Mouse (Mus musculus): Measurements from ENCODE around the gene Plxnc1. TPM values are rescaled to one million over a fixed set of nuclear protein-coding genes. Genes with fewer than 3 reads are reported as not detected.

Gene Plxnc1
- polyA plus RNA-seq (2012; rRNA removed), result 15.0 and 16.7 TPM in 2 replicates

DNA sequence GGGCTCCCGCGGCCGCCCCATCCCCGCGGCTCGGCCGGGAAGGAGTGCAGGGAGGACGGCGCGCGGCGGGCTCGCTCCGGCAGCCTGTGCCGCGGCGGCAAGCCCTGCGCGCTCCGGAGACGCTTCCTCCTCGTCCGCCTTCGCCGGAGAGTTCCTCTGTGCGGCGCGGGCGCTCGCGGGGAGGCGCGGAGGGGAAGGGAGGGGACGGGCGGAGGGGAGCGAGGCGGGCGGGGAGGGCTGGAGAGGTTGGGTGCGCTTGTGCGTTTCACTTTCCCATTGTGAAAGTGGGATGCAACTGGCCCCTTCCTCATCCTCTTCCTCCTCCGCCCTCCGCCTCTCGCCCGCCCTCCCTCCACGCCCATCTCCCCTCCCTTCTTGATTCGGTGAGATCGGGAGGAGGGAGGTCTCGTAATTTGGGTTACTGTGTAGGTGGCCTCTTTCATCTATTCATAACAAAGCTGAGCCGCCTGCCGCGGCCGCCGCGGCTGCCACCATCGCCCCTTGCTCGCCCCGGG is at the start of gene Plxnc1:
TSS of gene Plxnc1 (minus strand) at position 145 of the 515 bp plus-strand sequence.
- DNase-seq (ENCODE audit: extremely low spot score in 1 of 2, low spot score in 1 of 2), result peak in 1 of 2 experiments; percentile 65

DNA sequence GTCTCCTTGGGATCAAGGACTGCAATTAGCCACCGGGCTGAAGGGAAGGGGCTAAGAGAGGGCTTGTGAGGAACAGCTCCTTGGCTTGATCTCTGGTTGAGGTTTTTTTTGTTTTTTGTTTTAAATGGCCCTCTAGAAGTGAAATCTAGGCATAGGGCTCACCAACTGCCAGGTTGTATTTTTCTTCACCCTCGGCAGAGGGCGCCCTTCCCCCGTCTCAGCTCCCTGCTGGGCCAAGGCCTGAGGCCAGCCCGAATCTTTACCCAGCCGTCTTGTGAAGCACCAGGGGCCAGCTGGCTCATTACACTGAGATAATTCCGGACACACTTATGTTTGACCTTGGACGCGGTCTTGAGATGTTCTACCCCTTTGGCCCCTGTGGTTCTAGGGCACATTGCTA is 47.5 kb upstream of the Plxnc1 start:
- DNase-seq (ENCODE audit: extremely low spot score in 1 of 2, low spot score in 1 of 2), result peak in 1 of 2 experiments; percentile 80

GRCm38 (mm10) chr10:94991564-94992097 is 47.0 kb upstream of the Plxnc1 start:
- DNase-seq (ENCODE audit: extremely low spot score in 1 of 2, low spot score in 1 of 2), result peak; percentile 67 to 91

DNA sequence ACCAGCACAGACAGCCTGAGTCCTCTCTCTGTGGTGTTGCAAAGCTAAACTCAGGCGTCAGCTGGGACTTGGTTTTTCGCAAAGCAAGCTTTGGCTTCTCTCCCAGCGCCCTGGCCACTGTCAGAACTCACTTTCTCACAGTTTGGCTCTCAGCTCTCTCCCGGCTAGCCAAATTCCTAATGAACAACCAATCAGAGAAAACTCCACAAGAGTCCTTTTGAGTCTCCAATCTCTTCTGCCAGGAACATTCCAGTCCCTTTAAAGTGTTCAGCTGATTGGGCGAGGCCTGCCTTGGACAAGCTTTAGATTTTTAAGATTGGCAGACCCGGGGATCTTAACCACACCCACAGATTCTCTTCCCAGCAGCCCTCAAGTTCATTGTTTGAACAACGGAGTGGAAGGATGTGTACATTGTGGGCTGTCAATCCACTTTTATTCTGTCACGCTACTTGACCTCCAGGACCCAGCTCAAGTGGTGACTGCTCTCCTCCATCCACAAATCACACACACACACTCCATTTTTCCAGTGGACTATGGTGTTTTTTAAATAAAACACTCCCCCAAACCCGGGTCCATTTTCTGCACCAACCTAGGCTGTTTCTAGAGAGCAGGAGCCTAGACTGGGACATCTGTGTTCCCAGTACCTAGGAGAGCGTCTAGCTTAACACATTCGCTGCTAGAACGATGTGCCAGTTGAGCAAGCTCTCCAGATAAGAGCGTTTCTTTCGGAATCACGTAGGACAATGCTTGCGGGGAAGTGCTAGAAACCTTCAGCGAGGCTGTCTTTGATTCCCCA is 46.3 kb upstream of the Plxnc1 start:
- peak; percentile 56 to 57 for DNase-seq (ENCODE audit: extremely low spot score in 1 of 2, low spot score in 1 of 2)

DNA sequence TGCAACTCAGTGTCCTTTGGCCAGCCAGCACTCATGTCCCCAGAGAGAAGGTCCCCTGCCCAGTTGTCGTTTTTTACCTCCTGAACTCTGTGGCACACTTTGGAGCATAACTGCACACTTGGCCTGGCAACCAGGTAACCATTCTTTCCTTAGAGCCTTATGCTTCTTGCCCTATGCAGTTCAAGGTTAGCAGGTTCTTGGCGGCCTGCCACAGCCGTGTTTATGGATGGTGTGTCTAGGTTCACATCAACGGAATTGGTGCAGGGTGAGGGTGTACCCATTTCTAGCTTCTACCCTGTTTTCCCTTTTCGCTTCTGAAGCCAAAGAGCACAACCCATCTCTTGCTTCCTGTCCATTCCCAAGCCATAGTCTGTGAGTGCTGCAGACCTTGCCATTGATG is 44.7 kb upstream of the Plxnc1 start:
- DNase-seq (ENCODE audit: extremely low spot score in 1 of 2, low spot score in 1 of 2), result no peak

GRCm38 (mm10) chr10:94985103-94985502 is 40.5 kb upstream of the Plxnc1 start:
- DNase-seq (ENCODE audit: extremely low spot score in 1 of 2, low spot score in 1 of 2), result no peak

GRCm38 (mm10) chr10:94982528-94982927 is 37.9 kb upstream of the Plxnc1 start:
- peak; percentile 48 to 73 for DNase-seq (ENCODE audit: extremely low spot score in 1 of 2, low spot score in 1 of 2)

GRCm38 (mm10) chr10:94981466-94982138 is 37.0 kb upstream of the Plxnc1 start:
- DNase-seq (ENCODE audit: extremely low spot score in 1 of 2, low spot score in 1 of 2), result no peak

- no peak for DNase-seq (ENCODE audit: extremely low spot score in 1 of 2, low spot score in 1 of 2)
Measured at GRCm38 (mm10) chr10:94978265-94978822, 33.7 kb upstream of the Plxnc1 start.

DNA sequence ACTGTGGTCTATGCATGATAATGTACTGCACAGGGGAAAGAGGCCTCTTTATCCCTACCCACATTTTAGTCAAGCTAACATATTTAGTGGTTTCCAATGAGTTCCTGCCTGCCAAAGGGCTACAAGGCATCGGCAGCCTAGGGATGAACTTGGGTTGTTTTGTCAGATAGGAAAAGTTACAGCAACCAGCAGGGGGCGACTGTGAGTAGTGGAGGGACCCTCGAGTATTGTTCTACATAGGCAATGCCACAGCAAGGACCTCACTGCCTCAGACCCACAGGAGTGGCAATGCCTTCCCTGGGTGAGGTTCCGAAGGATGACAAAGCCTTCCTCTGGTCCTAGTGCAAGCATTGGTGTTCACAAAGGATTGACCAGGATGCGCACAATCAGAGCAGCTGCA is 31.7 kb upstream of the Plxnc1 start:
- no peak for DNase-seq (ENCODE audit: extremely low spot score in 1 of 2, low spot score in 1 of 2)

- DNase-seq (ENCODE audit: extremely low spot score in 1 of 2, low spot score in 1 of 2), result no peak
Measured at GRCm38 (mm10) chr10:94975099-94975496, 30.5 kb upstream of the Plxnc1 start.

DNA sequence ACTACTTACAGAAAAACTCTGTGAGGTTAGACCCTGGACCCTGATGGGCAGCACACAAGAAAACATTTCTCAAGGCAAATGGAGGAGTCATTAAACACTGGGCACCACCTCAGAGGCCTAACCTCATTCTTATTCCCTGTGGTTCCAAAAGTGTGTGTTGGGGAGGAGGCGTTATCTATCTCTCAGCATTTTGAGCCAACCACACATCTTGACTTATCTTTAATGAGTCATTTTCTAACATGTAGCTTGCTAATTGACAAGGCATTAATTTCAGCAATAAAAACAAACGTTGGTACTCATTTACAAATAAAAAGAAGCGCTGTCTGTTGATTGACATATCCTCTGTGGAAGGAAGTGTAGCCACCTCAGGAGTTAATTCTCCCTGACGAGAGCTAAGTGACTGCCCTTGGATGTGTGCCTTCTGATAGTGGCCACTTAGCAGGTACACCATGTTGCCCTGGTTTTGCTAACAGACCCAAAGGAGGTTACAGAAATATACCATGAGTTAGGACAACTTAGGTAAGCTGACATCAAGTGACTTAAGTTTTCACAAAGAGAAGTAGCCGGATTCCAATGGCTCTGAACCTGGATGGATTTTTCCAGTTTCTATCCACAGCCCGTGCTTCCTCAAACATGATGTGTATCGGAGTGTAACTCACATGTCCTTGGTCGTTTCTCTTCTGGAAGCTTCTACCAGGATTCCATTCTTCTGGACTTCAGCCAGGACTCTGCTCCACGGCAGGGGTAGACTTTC is 29.9 kb upstream of the Plxnc1 start:
- no peak for DNase-seq (ENCODE audit: extremely low spot score in 1 of 2, low spot score in 1 of 2)

GRCm38 (mm10) chr10:94971625-94972161 is 27.1 kb upstream of the Plxnc1 start:
- DNase-seq (ENCODE audit: extremely low spot score in 1 of 2, low spot score in 1 of 2), result no peak

DNA sequence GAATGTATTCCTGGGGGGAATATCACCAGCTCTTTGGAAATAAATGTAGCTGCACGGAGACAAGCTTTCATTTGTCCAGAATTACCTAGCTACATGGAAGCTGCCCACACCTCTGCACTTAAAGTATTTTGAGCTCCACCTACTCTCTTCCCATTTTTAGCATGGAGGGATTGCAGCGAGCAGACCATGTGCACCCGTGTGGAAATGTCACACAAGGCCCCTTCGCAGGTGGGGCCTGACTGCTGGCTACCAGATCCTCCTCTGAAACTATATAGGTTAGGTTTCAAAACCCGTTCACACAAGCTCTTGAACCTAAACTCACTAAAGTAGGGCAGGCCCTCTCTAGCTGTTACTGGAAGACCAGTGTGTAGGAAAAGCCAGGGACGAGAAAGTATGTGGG is 25.6 kb upstream of the Plxnc1 start:
- peak; percentile 54 to 60 for DNase-seq (ENCODE audit: extremely low spot score in 1 of 2, low spot score in 1 of 2)

DNA sequence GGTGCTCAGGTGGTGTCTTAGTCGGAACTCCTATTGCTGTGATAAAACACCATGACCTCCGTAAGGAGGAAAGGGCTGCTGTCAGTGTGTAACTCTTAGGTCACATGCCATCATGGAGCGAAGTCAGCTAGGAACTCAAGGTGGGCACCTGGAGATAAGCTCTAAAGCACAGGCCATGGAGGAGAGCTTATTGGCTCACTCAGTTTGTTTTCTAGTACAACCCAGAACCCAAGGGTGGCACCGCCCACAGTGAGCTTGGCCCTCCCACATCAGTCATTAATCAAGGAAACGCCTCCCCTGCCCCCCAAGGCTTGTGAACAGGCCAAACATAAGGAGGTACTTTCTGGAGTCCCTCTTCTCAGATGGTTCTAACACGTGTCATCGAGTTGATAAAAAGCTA is 22.8 kb upstream of the Plxnc1 start:
- DNase-seq (ENCODE audit: extremely low spot score in 1 of 2, low spot score in 1 of 2), result no peak

GRCm38 (mm10) chr10:94966789-94967188 is 22.2 kb upstream of the Plxnc1 start:
- no peak for DNase-seq (ENCODE audit: extremely low spot score in 1 of 2, low spot score in 1 of 2)

GRCm38 (mm10) chr10:94965093-94965492 is 20.5 kb upstream of the Plxnc1 start:
- DNase-seq (ENCODE audit: extremely low spot score in 1 of 2, low spot score in 1 of 2), result no peak

DNA sequence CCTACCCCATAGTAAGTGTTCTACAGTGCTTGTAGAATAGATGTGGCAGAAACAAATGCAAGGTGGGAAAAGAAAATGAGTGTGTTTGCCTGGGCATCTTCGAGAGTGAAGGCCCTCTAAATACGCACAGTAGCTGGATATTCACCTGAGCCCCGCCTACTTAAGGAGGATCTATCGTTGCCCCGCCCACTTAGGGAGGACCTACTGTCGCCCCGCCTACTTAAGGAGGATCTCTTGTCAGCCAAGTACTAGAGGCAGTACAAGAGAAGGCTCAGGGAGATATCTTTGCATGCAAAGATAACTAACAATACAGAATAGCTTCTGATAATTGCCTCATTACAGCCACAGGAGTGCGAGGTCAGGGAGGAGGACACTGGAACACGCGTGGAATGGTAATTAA is 17.4 kb upstream of the Plxnc1 start:
- DNase-seq (ENCODE audit: extremely low spot score in 1 of 2, low spot score in 1 of 2), result no peak

DNA sequence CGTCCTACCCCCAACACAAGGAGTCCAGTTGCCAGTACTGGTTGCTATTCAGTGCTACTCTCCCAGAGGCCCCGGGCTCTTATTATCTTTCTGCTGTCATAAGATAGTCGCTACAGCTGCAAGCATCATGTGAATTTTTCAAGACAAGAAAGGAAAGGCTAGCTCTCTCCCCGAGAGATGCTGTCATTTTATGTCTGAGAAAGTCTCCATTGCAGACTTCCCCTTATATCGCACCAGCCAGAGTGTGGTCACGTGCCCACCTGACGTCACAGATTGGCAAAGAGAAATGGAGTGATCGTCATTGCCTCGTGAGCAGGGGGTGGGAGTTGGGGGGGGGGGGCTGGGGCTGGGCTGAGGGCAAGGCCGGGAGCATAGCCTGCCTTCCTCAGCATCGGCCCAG is 16.6 kb upstream of the Plxnc1 start:
- no peak for DNase-seq (ENCODE audit: extremely low spot score in 1 of 2, low spot score in 1 of 2)

GRCm38 (mm10) chr10:94958311-94958710 is 13.7 kb upstream of the Plxnc1 start:
- DNase-seq (ENCODE audit: extremely low spot score in 1 of 2, low spot score in 1 of 2), result peak in 1 of 2 experiments; percentile 78

Measured in frontal cortex, adult 2 months (tissue).